Mouse (Mus musculus) heart, embryonic 14.5 days (tissue): ENCODE results near the gene Caprin1. TPM values are rescaled to one million over a fixed set of nuclear protein-coding genes. Genes with fewer than 3 reads are reported as not detected.

Experiments used
- ATAC-seq: fragments of 200-750 bp; cut with Nextera tagmentation; 2 replicates; pipeline ENCODE4 v1.8.0; 2017; ENCODE audit warnings: low read depth, moderate TSS enrichment; ENCODE audit not compliant: insufficient number of reproducible peaks, insufficient read depth, low FRiP score
- H3K27ac ChIP-seq, 2 experiments: fragments of 200-500 bp in 1 of 2; fragments of 300-500 bp in 1 of 2; sonication (generic) in 1 of 2; replicated peaks in 1 of 2; 2 replicates each; pipeline ENCODE4 v1.5.1; 2012 to 2014; ENCODE audit warnings: low read depth in 2 of 2, low read length in 2 of 2, control low read depth in 1 of 2, mild to moderate bottlenecking in 1 of 2, mixed read lengths in 1 of 2; ENCODE audit not compliant: control insufficient read depth in 1 of 2, insufficient read depth in 1 of 2
- H3K27me3 ChIP-seq: fragments of 300-500 bp; sonication (generic); 2 replicates; pipeline ENCODE4 v1.6.1; 2014; ENCODE audit warnings: mild to moderate bottlenecking, low read length, control low read depth; ENCODE audit not compliant: control insufficient read depth, insufficient read depth
- H3K36me3 ChIP-seq: fragments of 300-500 bp; sonication (generic); 2 replicates; pipeline ENCODE4 v1.6.1; 2014; ENCODE audit warnings: mild to moderate bottlenecking, control low read depth, low read length, mixed read lengths; ENCODE audit not compliant: control insufficient read depth, insufficient read depth
- H3K4me1 ChIP-seq, 2 experiments: fragments of 200-500 bp in 1 of 2; fragments of 300-500 bp in 1 of 2; sonication (generic) in 1 of 2; 2 replicates each; pipeline ENCODE4 v1.6.1; 2012 to 2014; ENCODE audit warnings: low read length in 2 of 2, control low read depth in 1 of 2, mixed read lengths in 1 of 2; ENCODE audit not compliant: control insufficient read depth in 2 of 2, insufficient read depth in 2 of 2
- H3K4me2 ChIP-seq: fragments of 300-500 bp; sonication (generic); 2 replicates; pipeline ENCODE4 v1.6.1; 2014; ENCODE audit warnings: mild to moderate bottlenecking, low read length
- H3K4me3 ChIP-seq, 2 experiments: fragments of 200-500 bp in 1 of 2; fragments of 300-500 bp in 1 of 2; sonication (generic) in 1 of 2; 2 replicates each; pipeline ENCODE4 v1.5.1; 2012 to 2014; ENCODE audit warnings: low read length in 2 of 2, mild to moderate bottlenecking in 2 of 2, control low read depth in 1 of 2, low read depth in 1 of 2, moderate library complexity in 1 of 2; ENCODE audit not compliant: control insufficient read depth in 1 of 2, insufficient read depth in 1 of 2
- H3K9ac ChIP-seq: fragments of 300-500 bp; sonication (generic); 2 replicates; pipeline ENCODE4 v1.6.1; 2014; ENCODE audit warnings: mild to moderate bottlenecking, low read length
- H3K9me3 ChIP-seq: fragments of 300-500 bp; sonication (generic); 2 replicates; pipeline ENCODE4 v1.6.1; 2016; ENCODE audit warnings: low read length, control low read depth; ENCODE audit not compliant: control insufficient read depth
- WGBS: fragments of 180-500 bp; shearing (Covaris S2); extraction: QIAGEN DNeasy Blood & Tissue Kit; methylation state at CpG from one replicate; pipeline ENCODE4 v1.1.7; 2014; 5-methylcytosine and 5-hydroxymethylcytosine counted together
- polyA plus RNA-seq: library from polyadenylated mRNA; unstranded; fragments of >200 nt; fragmentation: Nextera tagmentation; extraction: Ambion mirVana; gene quantifications from 2 replicates; pipeline ENCODE4 v1.2.1, GENCODE M21; 2014

The Caprin1 gene
- polyA plus RNA-seq, 1 experiment from 2014 or later = 244 TPM

- Histone ChIP-seq H3K4me1 (peaks cover 0 to 6% of the 10 kb centered on the region in 2 experiments; a peak in 1 of 4 replicates), H3K4me3 (peak within 1 kb of the TSS; percentile 56 to 66), H3K9me3 (no peaks in the 10 kb centered on the region), H3K36me3 (peaks cover 32% of the 10 kb centered on the region), H3K9ac (peak within 1 kb of the TSS; percentile 71), H3K27ac (peak within 1 kb of the TSS; percentile 65 to 68), H3K4me2 (peak within 1 kb of the TSS; percentile 87), H3K27me3 (no peaks in the 10 kb centered on the region)
- ATAC-seq = peak; percentile 94
- under 1% methylated on average over 47 of the region's 47 CpGs for WGBS
These were observed 36.3 kb downstream of the Caprin1 start, which contains the start of gene Nat10 for GRCm38 (mm10) chr2:103760906-103761716. TSS of gene Nat10 (minus strand) at chr2:103761270.

DNA sequence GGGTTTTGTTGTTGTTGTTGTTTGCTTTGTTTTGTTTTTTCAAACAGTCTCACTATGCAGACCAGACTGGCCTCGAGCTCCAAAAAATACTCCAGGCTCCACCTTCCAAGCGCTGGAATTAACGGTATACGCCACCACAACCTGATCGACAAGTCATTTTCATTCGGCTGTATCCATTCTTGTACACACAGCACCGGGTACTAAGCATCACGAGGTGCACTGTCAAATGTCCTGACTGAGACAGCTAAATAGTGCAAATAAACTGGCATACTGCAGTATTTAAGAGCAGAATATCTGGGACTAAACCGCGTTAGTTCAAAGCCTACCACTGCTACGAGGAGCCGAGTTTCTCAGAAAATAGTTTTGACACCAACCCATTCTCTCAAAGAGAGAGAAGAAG, 37.0 kb downstream of the Caprin1 start:
- ATAC-seq = 0 out of 2 replicates have a peak, but pooled peaks have one; percentile 1
- H3K27ac ChIP-seq = peak overlapping the region; percentile 65 to 68
- H3K4me1 ChIP-seq = peaks cover 0 to 6% of the 10 kb centered on the region in 2 experiments; a peak in 1 of 4 replicates
- H3K27me3 ChIP-seq = no peaks in the 10 kb centered on the region
- peak overlapping the region; percentile 71 for H3K9ac ChIP-seq
- H3K36me3 ChIP-seq = peaks cover 32% of the 10 kb centered on the region
- H3K4me2 ChIP-seq = peak overlapping the region; percentile 87
- H3K9me3 ChIP-seq = no peaks in the 10 kb centered on the region
- WGBS = under 1% methylated on average over 12 of the region's 12 CpGs
- peak overlapping the region; percentile 56 to 66 for H3K4me3 ChIP-seq

DNA sequence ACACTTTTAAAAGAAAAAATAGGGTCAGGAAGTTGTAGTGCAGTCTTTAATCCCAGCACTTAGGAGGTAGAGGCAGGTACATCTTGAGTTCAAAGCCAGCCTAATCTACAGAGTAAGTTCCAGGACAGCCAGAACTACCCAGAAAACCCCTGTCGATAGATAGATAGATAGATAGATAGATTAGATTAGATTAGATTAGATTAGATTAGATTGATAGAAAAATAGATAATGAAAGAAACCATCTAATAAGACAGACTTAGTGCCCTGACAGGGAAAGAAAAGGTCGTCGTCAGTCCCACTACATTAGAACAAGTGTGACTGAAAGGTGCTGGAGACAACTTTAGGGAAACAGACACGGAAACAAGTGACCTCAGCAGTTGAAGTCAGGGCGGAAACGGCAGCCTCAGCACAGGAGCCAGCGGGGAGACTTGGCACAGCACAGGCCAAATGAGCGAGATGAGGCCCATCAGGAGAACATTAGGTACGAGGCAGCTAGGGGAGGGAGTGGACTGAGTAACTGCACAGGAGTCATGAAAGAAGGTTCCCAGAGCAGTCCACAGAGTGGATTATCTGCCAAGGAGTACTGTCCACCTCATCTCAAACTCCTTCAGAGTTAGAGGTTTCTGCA, 41.9 kb downstream of the Caprin1 start:
- WGBS = 78% methylated on average over 9 of the region's 9 CpGs
- Histone ChIP-seq H3K36me3 (peaks cover 66% of the 10 kb centered on the region), H3K9ac (no peak overlapping the region), H3K27me3 (no peaks in the 10 kb centered on the region), H3K4me2 (no peak overlapping the region), H3K9me3 (no peaks in the 10 kb centered on the region), H3K4me3 (no peak overlapping the region), H3K4me1 (no peaks in the 10 kb centered on the region), H3K27ac (no peak overlapping the region)
- ATAC-seq = no peak

DNA sequence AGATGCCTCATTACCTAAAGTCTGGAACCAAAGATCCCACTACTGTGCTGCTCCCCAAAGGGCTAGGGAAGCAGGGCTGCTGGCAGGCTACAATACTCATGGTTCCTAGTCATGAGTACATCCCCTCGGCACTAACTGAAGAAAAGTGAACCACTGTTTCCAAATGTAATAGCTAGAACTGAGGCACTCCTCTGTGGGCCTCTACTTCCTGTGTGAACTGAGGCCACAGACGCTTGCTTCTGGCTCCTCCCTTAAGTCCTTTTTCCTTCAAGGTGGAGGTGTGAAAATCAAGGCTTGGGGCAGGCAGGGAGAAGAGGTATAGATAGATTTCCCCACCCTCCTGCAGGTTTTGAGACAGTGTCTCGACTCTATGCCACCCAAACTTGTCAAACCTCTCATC, 42.8 kb downstream of the Caprin1 start:
- Histone ChIP-seq H3K9me3 (no peaks in the 10 kb centered on the region), H3K36me3 (peaks cover 76% of the 10 kb centered on the region), H3K4me2 (no peak overlapping the region), H3K27me3 (no peaks in the 10 kb centered on the region), H3K4me1 (no peaks in the 10 kb centered on the region), H3K4me3 (no peak overlapping the region), H3K9ac (no peak overlapping the region), H3K27ac (no peak overlapping the region)
- no peak for ATAC-seq
- 90% methylated on average over 3 of the region's 3 CpGs for WGBS

DNA sequence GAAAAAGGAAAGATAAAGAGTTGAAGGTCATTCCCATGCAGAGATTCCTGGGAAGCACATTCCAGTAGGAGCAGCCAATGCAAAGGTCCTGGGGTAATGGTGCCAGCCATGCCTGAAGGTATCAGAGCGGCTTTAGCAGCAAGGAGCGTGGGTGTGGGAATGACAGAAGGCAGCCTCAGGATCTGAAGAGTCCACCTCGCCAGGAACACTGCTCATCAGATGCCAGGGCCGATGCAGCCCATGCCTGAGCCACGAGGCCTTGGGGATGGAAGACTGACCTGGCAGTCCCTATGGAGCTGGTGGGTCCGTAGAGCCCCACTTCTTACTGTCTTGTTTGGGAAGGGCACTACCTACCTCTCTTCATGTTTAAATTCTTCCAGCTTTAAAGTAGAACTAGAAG, 45.7 kb downstream of the Caprin1 start:
- no peak for ATAC-seq
- H3K9ac ChIP-seq = no peak overlapping the region
- H3K4me1 ChIP-seq = no peaks in the 10 kb centered on the region
- no peak overlapping the region for H3K27ac ChIP-seq
- H3K9me3 ChIP-seq = no peaks in the 10 kb centered on the region
- 93% methylated on average over 6 of the region's 6 CpGs for WGBS
- H3K4me3 ChIP-seq = no peak overlapping the region
- H3K36me3 ChIP-seq = peaks cover 91% of the 10 kb centered on the region
- H3K27me3 ChIP-seq = no peaks in the 10 kb centered on the region
- no peak overlapping the region for H3K4me2 ChIP-seq

- H3K4me3 ChIP-seq = no peak overlapping the region
- no peaks in the 10 kb centered on the region for H3K27me3 ChIP-seq
- H3K36me3 ChIP-seq = peaks cover 77% of the 10 kb centered on the region
- H3K9ac ChIP-seq = no peak overlapping the region
- no peaks in the 10 kb centered on the region for H3K9me3 ChIP-seq
- H3K4me2 ChIP-seq = no peak overlapping the region
- H3K27ac ChIP-seq = no peak overlapping the region
- H3K4me1 ChIP-seq = no peaks in the 10 kb centered on the region
- no peak for ATAC-seq
- 96% methylated on average over 3 of the region's 3 CpGs for WGBS
These were observed 48.4 kb downstream of the Caprin1 start for GRCm38 (mm10) chr2:103749091-103749490.

DNA sequence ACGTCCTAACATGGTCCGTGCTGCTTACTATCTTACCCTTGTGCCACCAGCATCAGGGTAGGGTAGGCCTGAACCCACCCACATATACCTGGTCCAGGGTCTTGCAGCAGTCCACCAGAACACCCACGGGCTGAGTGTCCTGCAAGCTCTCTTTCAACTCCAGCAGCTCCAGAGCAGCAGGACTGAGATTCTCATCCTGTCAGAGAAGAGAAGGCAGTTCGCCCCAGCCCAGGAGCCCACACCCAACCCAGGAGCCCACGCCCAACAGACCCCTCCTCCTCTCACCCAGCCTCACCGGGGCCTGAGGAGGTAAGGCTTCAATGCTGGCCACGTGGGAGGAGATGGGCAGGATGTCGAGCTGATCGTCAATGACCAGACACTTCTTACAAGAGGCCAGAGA, 49.6 kb downstream of the Caprin1 start:
- peaks cover 75% of the 10 kb centered on the region for H3K36me3 ChIP-seq
- no peaks in the 10 kb centered on the region for H3K4me1 ChIP-seq
- H3K4me2 ChIP-seq = no peak overlapping the region
- no peak overlapping the region for H3K4me3 ChIP-seq
- H3K27ac ChIP-seq = no peak overlapping the region
- H3K27me3 ChIP-seq = no peaks in the 10 kb centered on the region
- no peaks in the 10 kb centered on the region for H3K9me3 ChIP-seq
- no peak for ATAC-seq
- 92% methylated on average over 9 of the region's 9 CpGs for WGBS
- H3K9ac ChIP-seq = no peak overlapping the region
